In the genomic region with DNA sequence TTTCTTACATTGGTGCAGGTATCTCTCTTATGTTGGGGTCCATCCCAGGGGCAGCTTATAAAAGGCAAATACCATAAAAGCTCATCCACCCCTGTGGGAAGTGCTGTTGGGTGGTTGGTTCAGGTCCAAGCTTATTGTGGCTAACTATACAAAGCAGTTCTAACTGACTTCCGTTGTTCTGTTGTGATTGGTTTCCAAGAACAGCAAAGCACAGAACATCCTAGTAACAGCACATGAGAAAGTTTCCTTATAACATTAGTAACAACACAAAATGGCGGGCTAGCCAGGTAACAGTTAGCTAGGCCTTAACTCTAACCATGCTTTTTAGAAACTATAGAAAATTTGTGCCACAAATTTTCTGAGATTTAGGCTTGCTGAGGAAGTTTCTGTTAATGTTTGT, we compare ENCODE assay signal across 18 mouse cellular contexts.
DNase-seq lines count a peak whose midpoint lies in the region; ATAC-seq lines count a peak whose summit lies in the region.
"Had no signal": no experiment of that assay in that cellular context is flagged by ENCODE, and none has a peak within 500 bp of the region (broad histone marks: within the 10 kb centered on the region; RNA-seq: fewer than 3 reads in every experiment).

No protein-coding gene starts in this region.

- H3K4me2 ChIP-seq in forebrain, embryonic 13.5 days, result no peak overlapping the region
- H3K4me2 ChIP-seq: embryonic facial prominence, embryonic 12.5 days had no signal

- H3K4me3 ChIP-seq in forebrain, embryonic 13.5 days, result no peak overlapping the region
- H3K4me3 ChIP-seq: embryonic facial prominence, embryonic 10.5 days; embryonic facial prominence, embryonic 12.5 days had no signal

- H3K36me3 ChIP-seq in forebrain, embryonic 13.5 days (ENCODE audit: poor library complexity, severe bottlenecking), result peaks cover 15% of the 10 kb centered on the region

- peak; percentile 62 for ATAC-seq in CD4-positive, CD25-positive, alpha-beta regulatory T cell, adult 4 months
- ATAC-seq in megakaryocyte-erythroid progenitor cell, adult 5-6 weeks (replicated peaks; ENCODE audit: low FRiP score, low TSS enrichment, poor library complexity, severe bottlenecking), result no peak
- ATAC-seq in forebrain, embryonic 13.5 days, result no peak
- ATAC-seq: forebrain, embryonic 14.5 days; forebrain, embryonic 16.5 days had no signal

- H3K4me1 ChIP-seq in forebrain, embryonic 13.5 days, result peaks cover 10% of the 10 kb centered on the region; the same call in 1 of the 2 replicates
- H3K4me1 ChIP-seq: embryonic facial prominence, embryonic 12.5 days had no signal

- H3K9me3 ChIP-seq in forebrain, embryonic 13.5 days (replicated peaks), result no peaks in the 10 kb centered on the region
- H3K9me3 ChIP-seq: embryonic facial prominence, embryonic 10.5 days; embryonic facial prominence, embryonic 12.5 days had no signal

- H3K27me3 ChIP-seq in forebrain, embryonic 13.5 days, result no peaks in the 10 kb centered on the region
- H3K27me3 ChIP-seq: embryonic facial prominence, embryonic 12.5 days had no signal

- 95% methylated on average over 2 of the region's 2 CpGs for WGBS in forebrain, embryonic 13.5 days

- DNase-seq in CD4-positive helper T cell, adult 2 months (ENCODE audit: low read depth, low spot score), result peak; percentile 21
- peak; percentile 56 for DNase-seq in induced T-regulatory cell, adult 2 months (ENCODE audit: low read depth)
- DNase-seq in adrenal gland, adult 2 months, result no peak
- DNase-seq: adrenal gland, postnatal 10 days; adrenal gland, postnatal 25 days; B cell, adult 2 months; cerebellum, adult 11 months; cerebellum, adult 18-20 months; cerebellum, adult 8-10 months; cerebellum, postnatal 10 days; cerebellum, postnatal 25 days had no signal

- H3K27ac ChIP-seq in forebrain, embryonic 13.5 days, result no peak overlapping the region
- H3K27ac ChIP-seq: embryonic facial prominence, embryonic 10.5 days; embryonic facial prominence, embryonic 12.5 days had no signal

- no peak overlapping the region for H3K9ac ChIP-seq in forebrain, embryonic 13.5 days
- H3K9ac ChIP-seq: embryonic facial prominence, embryonic 12.5 days had no signal
